Mouse (Mus musculus): Measurements from ENCODE around the gene Eif3d. TPM values are rescaled to one million over a fixed set of nuclear protein-coding genes. Genes with fewer than 3 reads are reported as not detected.

The Eif3d gene
- polyA plus RNA-seq, 1 experiment from 2014 or later = 166 TPM

GRCm38 (mm10) chr15:77957625-77958024, 13.0 kb downstream of the Eif3d start:
- Histone ChIP-seq H3K4me2 (ENCODE audit: low read length) (no peak overlapping the region), H3K9ac (ENCODE audit: low read depth, low read length) (no peak overlapping the region), H3K4me1 (ENCODE audit: control insufficient read depth, insufficient read depth, low read length) (peaks cover 28% of the 10 kb centered on the region), H3K9me3 (replicated peaks; ENCODE audit: control insufficient read depth, low read length, poor library complexity, severe bottlenecking) (no peaks in the 10 kb centered on the region), H3K27me3 (ENCODE audit: control insufficient read depth, insufficient read depth, low read depth, low read length) (no peaks in the 10 kb centered on the region), H3K36me3 (ENCODE audit: control insufficient read depth, insufficient read depth, low read length) (peaks cover 38% of the 10 kb centered on the region), H3K4me3 (ENCODE audit: low read depth, low read length) (no peak overlapping the region), H3K27ac (ENCODE audit: low read length) (no peak overlapping the region)
- ATAC-seq = no peak
- WGBS = 46% methylated on average over 5 of the region's 5 CpGs

- peak; percentile 94 for ATAC-seq
- H3K4me3 ChIP-seq (ENCODE audit: low read depth, low read length) = peak within 1 kb of the TSS; percentile 55
- peaks cover 30% of the 10 kb centered on the region for H3K36me3 ChIP-seq (ENCODE audit: control insufficient read depth, insufficient read depth, low read length)
- peak within 1 kb of the TSS; percentile 76 for H3K9ac ChIP-seq (ENCODE audit: low read depth, low read length)
- H3K4me2 ChIP-seq (ENCODE audit: low read length) = peak within 1 kb of the TSS; percentile 90
- H3K9me3 ChIP-seq (replicated peaks; ENCODE audit: control insufficient read depth, low read length, poor library complexity, severe bottlenecking) = no peaks in the 10 kb centered on the region
- H3K4me1 ChIP-seq (ENCODE audit: control insufficient read depth, insufficient read depth, low read length) = peaks cover 28% of the 10 kb centered on the region
- H3K27me3 ChIP-seq (ENCODE audit: control insufficient read depth, insufficient read depth, low read depth, low read length) = no peaks in the 10 kb centered on the region
- peak within 1 kb of the TSS; percentile 76 for H3K27ac ChIP-seq (ENCODE audit: low read length)
- WGBS = 0% methylated on average over 27 of the region's 39 CpGs
Measured at GRCm38 (mm10) chr15:77956404-77956901, 14.2 kb downstream of the Eif3d start, which contains the start of gene Foxred2. Foxred2 (minus strand) TSS chr15:77956722.

GRCm38 (mm10) chr15:77955440-77956403, 14.9 kb downstream of the Eif3d start:
- Histone ChIP-seq H3K4me1 (ENCODE audit: control insufficient read depth, insufficient read depth, low read length) (peaks cover 28% of the 10 kb centered on the region), H3K27me3 (ENCODE audit: control insufficient read depth, insufficient read depth, low read depth, low read length) (no peaks in the 10 kb centered on the region), H3K36me3 (ENCODE audit: control insufficient read depth, insufficient read depth, low read length) (peaks cover 24% of the 10 kb centered on the region), H3K4me2 (ENCODE audit: low read length) (peak overlapping the region; percentile 90), H3K9ac (ENCODE audit: low read depth, low read length) (peak overlapping the region; percentile 76), H3K4me3 (ENCODE audit: low read depth, low read length) (peak overlapping the region; percentile 55), H3K27ac (ENCODE audit: low read length) (peak overlapping the region; percentile 76), H3K9me3 (replicated peaks; ENCODE audit: control insufficient read depth, low read length, poor library complexity, severe bottlenecking) (no peaks in the 10 kb centered on the region)
- ATAC-seq = peak; percentile 66
- WGBS = 8% methylated on average over 52 of the region's 52 CpGs

GRCm38 (mm10) chr15:77954362-77954761, 16.3 kb downstream of the Eif3d start:
- H3K4me2 ChIP-seq (ENCODE audit: low read length) = peak overlapping the region; percentile 39
- 83% methylated on average over 2 of the region's 2 CpGs for WGBS
- H3K36me3 ChIP-seq (ENCODE audit: control insufficient read depth, insufficient read depth, low read length) = peaks cover 13% of the 10 kb centered on the region
- H3K4me1 ChIP-seq (ENCODE audit: control insufficient read depth, insufficient read depth, low read length) = peaks cover 28% of the 10 kb centered on the region
- no peaks in the 10 kb centered on the region for H3K27me3 ChIP-seq (ENCODE audit: control insufficient read depth, insufficient read depth, low read depth, low read length)
- H3K4me3 ChIP-seq (ENCODE audit: low read depth, low read length) = no peak overlapping the region
- no peak overlapping the region for H3K27ac ChIP-seq (ENCODE audit: low read length)
- H3K9ac ChIP-seq (ENCODE audit: low read depth, low read length) = 0 out of 2 replicates have a peak overlapping the region, but pooled peaks have one; percentile 36
- no peaks in the 10 kb centered on the region for H3K9me3 ChIP-seq (replicated peaks; ENCODE audit: control insufficient read depth, low read length, poor library complexity, severe bottlenecking)
- ATAC-seq = no peak

- WGBS = 92% methylated on average over 3 of the region's 3 CpGs
- H3K27me3 ChIP-seq (ENCODE audit: control insufficient read depth, insufficient read depth, low read depth, low read length) = no peaks in the 10 kb centered on the region
- no peak for ATAC-seq
- H3K4me3 ChIP-seq (ENCODE audit: low read depth, low read length) = no peak overlapping the region
- H3K36me3 ChIP-seq (ENCODE audit: control insufficient read depth, insufficient read depth, low read length) = peaks cover 7% of the 10 kb centered on the region; the same call in 1 of the 2 replicates
- H3K9ac ChIP-seq (ENCODE audit: low read depth, low read length) = no peak overlapping the region
- peaks cover 28% of the 10 kb centered on the region for H3K4me1 ChIP-seq (ENCODE audit: control insufficient read depth, insufficient read depth, low read length)
- H3K9me3 ChIP-seq (replicated peaks; ENCODE audit: control insufficient read depth, low read length, poor library complexity, severe bottlenecking) = no peaks in the 10 kb centered on the region
- H3K4me2 ChIP-seq (ENCODE audit: low read length) = no peak overlapping the region
- no peak overlapping the region for H3K27ac ChIP-seq (ENCODE audit: low read length)
Measured at GRCm38 (mm10) chr15:77952921-77953320, 17.7 kb downstream of the Eif3d start.

- H3K36me3 ChIP-seq (ENCODE audit: control insufficient read depth, insufficient read depth, low read length) = peaks cover 26% of the 10 kb centered on the region
- no peaks in the 10 kb centered on the region for H3K9me3 ChIP-seq (replicated peaks; ENCODE audit: control insufficient read depth, low read length, poor library complexity, severe bottlenecking)
- 96% methylated on average over 7 of the region's 7 CpGs for WGBS
- no peak for ATAC-seq
- no peak overlapping the region for H3K9ac ChIP-seq (ENCODE audit: low read depth, low read length)
- H3K27ac ChIP-seq (ENCODE audit: low read length) = no peak overlapping the region
- H3K4me3 ChIP-seq (ENCODE audit: low read depth, low read length) = no peak overlapping the region
- no peak overlapping the region for H3K4me2 ChIP-seq (ENCODE audit: low read length)
- H3K4me1 ChIP-seq (ENCODE audit: control insufficient read depth, insufficient read depth, low read length) = peaks cover 6% of the 10 kb centered on the region; the same call in 1 of the 2 replicates
- H3K27me3 ChIP-seq (ENCODE audit: control insufficient read depth, insufficient read depth, low read depth, low read length) = no peaks in the 10 kb centered on the region
Measured at GRCm38 (mm10) chr15:77949061-77949460, 21.6 kb downstream of the Eif3d start.

- no peaks in the 10 kb centered on the region for H3K4me1 ChIP-seq (ENCODE audit: control insufficient read depth, insufficient read depth, low read length)
- no peak for ATAC-seq
- no peak overlapping the region for H3K4me2 ChIP-seq (ENCODE audit: low read length)
- H3K27me3 ChIP-seq (ENCODE audit: control insufficient read depth, insufficient read depth, low read depth, low read length) = no peaks in the 10 kb centered on the region
- H3K9ac ChIP-seq (ENCODE audit: low read depth, low read length) = no peak overlapping the region
- peaks cover 29% of the 10 kb centered on the region for H3K36me3 ChIP-seq (ENCODE audit: control insufficient read depth, insufficient read depth, low read length)
- WGBS = 92% methylated on average over 4 of the region's 4 CpGs
- no peak overlapping the region for H3K4me3 ChIP-seq (ENCODE audit: low read depth, low read length)
- H3K9me3 ChIP-seq (replicated peaks; ENCODE audit: control insufficient read depth, low read length, poor library complexity, severe bottlenecking) = no peaks in the 10 kb centered on the region
- no peak overlapping the region for H3K27ac ChIP-seq (ENCODE audit: low read length)
Measured at GRCm38 (mm10) chr15:77945711-77946110, 24.9 kb downstream of the Eif3d start.

GRCm38 (mm10) chr15:77941563-77941962, 29.1 kb downstream of the Eif3d start:
- H3K27me3 ChIP-seq (ENCODE audit: control insufficient read depth, insufficient read depth, low read depth, low read length) = no peaks in the 10 kb centered on the region
- ATAC-seq = no peak
- 87% methylated on average over 3 of the region's 3 CpGs for WGBS

GRCm38 (mm10) chr15:77938516-77938915, 32.1 kb downstream of the Eif3d start:
- WGBS = 74% methylated on average over 5 of the region's 5 CpGs

More at GRCm38 (mm10) chr15:77941563-77941962, 29.1 kb downstream of the Eif3d start:
- Histone ChIP-seq H3K9me3 (replicated peaks; ENCODE audit: control insufficient read depth, low read length, poor library complexity, severe bottlenecking) (no peaks in the 10 kb centered on the region), H3K27ac (ENCODE audit: low read length) (no peak overlapping the region), H3K9ac (ENCODE audit: low read depth, low read length) (no peak overlapping the region), H3K4me1 (ENCODE audit: control insufficient read depth, insufficient read depth, low read length) (no peaks in the 10 kb centered on the region), H3K4me2 (ENCODE audit: low read length) (no peak overlapping the region), H3K36me3 (ENCODE audit: control insufficient read depth, insufficient read depth, low read length) (peaks cover 22% of the 10 kb centered on the region), H3K4me3 (ENCODE audit: low read depth, low read length) (no peak overlapping the region)

More at GRCm38 (mm10) chr15:77938516-77938915, 32.1 kb downstream of the Eif3d start:
- Histone ChIP-seq H3K4me3 (ENCODE audit: low read depth, low read length) (no peak overlapping the region), H3K9me3 (replicated peaks; ENCODE audit: control insufficient read depth, low read length, poor library complexity, severe bottlenecking) (no peaks in the 10 kb centered on the region), H3K27me3 (ENCODE audit: control insufficient read depth, insufficient read depth, low read depth, low read length) (no peaks in the 10 kb centered on the region), H3K4me1 (ENCODE audit: control insufficient read depth, insufficient read depth, low read length) (peaks cover 7% of the 10 kb centered on the region; the same call in 1 of the 2 replicates), H3K27ac (ENCODE audit: low read length) (no peak overlapping the region), H3K9ac (ENCODE audit: low read depth, low read length) (no peak overlapping the region), H3K36me3 (ENCODE audit: control insufficient read depth, insufficient read depth, low read length) (peaks cover 9% of the 10 kb centered on the region), H3K4me2 (ENCODE audit: low read length) (no peak overlapping the region)
- no peak for ATAC-seq
